Mouse (Mus musculus): ENCODE measurements around the gene Mgst2. TPM values are rescaled to one million over a fixed set of nuclear protein-coding genes. Genes with fewer than 3 reads are reported as not detected.

The Mgst2 gene
- total and polyA plus RNA-seq, 2 experiments from 2014 or later, result 8.7 to 16.5 TPM

GRCm38 (mm10) chr3:51627741-51628140 lies 32.4 kb upstream of the Mgst2 start:
- Histone ChIP-seq H3K36me3 (replicated peaks; ENCODE audit: control insufficient read depth, insufficient read depth, low read length) (no peaks in the 10 kb centered on the region), H3K4me3 (ENCODE audit: low read depth, low read length) (no peak overlapping the region), H3K9me3 (replicated peaks; ENCODE audit: control insufficient read depth, low read length) (peaks cover 6% of the 10 kb centered on the region; the same call in 1 of the 2 replicates), H3K27me3 (ENCODE audit: control insufficient read depth, insufficient read depth, low read length) (no peaks in the 10 kb centered on the region), H3K27ac (ENCODE audit: low read depth) (no peak overlapping the region), H3K4me2 (ENCODE audit: low read depth, low read length) (no peak overlapping the region), H3K4me1 (ENCODE audit: control insufficient read depth, insufficient read depth) (no peaks in the 10 kb centered on the region), H3K9ac (replicated peaks; ENCODE audit: low read depth, low read length) (no peak overlapping the region)
- ATAC-seq (ENCODE audit: insufficient read depth, low read depth) (no peak), DNase-seq (ENCODE audit: low spot score) (no peak)
- WGBS, result 54% methylated on average over 3 of the region's 3 CpGs
- TF ChIP-seq EP300 (IDR thresholded peaks at IDR 0.05; ENCODE audit: low read depth) (no peak), CTCF (IDR thresholded peaks at IDR 0.05; ENCODE audit: low read depth) (no peak)

GRCm38 (mm10) chr3:51628977-51629376 lies 31.2 kb upstream of the Mgst2 start:
- Histone ChIP-seq H3K4me1 (ENCODE audit: control insufficient read depth, insufficient read depth) (no peaks in the 10 kb centered on the region), H3K27me3 (ENCODE audit: control insufficient read depth, insufficient read depth, low read length) (no peaks in the 10 kb centered on the region), H3K9me3 (replicated peaks; ENCODE audit: control insufficient read depth, low read length) (peaks cover 9% of the 10 kb centered on the region), H3K4me3 (ENCODE audit: low read depth, low read length) (no peak overlapping the region), H3K27ac (ENCODE audit: low read depth) (no peak overlapping the region), H3K36me3 (replicated peaks; ENCODE audit: control insufficient read depth, insufficient read depth, low read length) (no peaks in the 10 kb centered on the region), H3K4me2 (ENCODE audit: low read depth, low read length) (no peak overlapping the region), H3K9ac (replicated peaks; ENCODE audit: low read depth, low read length) (no peak overlapping the region)
- 56% methylated on average over 3 of the region's 3 CpGs for WGBS
- DNase-seq (ENCODE audit: low spot score), result no peak
- no peak for TF ChIP-seq CTCF (IDR thresholded peaks at IDR 0.05; ENCODE audit: low read depth)
- no peak for TF ChIP-seq EP300 (IDR thresholded peaks at IDR 0.05; ENCODE audit: low read depth)
- no peak for ATAC-seq (ENCODE audit: insufficient read depth, low read depth)

- Histone ChIP-seq H3K4me2 (ENCODE audit: low read depth, low read length) (no peak overlapping the region), H3K9me3 (replicated peaks; ENCODE audit: control insufficient read depth, low read length) (peaks cover 9% of the 10 kb centered on the region), H3K9ac (replicated peaks; ENCODE audit: low read depth, low read length) (no peak overlapping the region), H3K4me3 (ENCODE audit: low read depth, low read length) (no peak overlapping the region), H3K36me3 (replicated peaks; ENCODE audit: control insufficient read depth, insufficient read depth, low read length) (no peaks in the 10 kb centered on the region), H3K27me3 (ENCODE audit: control insufficient read depth, insufficient read depth, low read length) (no peaks in the 10 kb centered on the region), H3K27ac (ENCODE audit: low read depth) (no peak overlapping the region), H3K4me1 (ENCODE audit: control insufficient read depth, insufficient read depth) (no peaks in the 10 kb centered on the region)
- no peak for TF ChIP-seq EP300 (IDR thresholded peaks at IDR 0.05; ENCODE audit: low read depth)
- no peak for TF ChIP-seq CTCF (IDR thresholded peaks at IDR 0.05; ENCODE audit: low read depth)
- WGBS, result 100% methylated on average over 1 of the region's 1 CpGs
- ATAC-seq (ENCODE audit: insufficient read depth, low read depth), result no peak
- DNase-seq (ENCODE audit: low spot score), result no peak
These were observed 29.4 kb upstream of the Mgst2 start for GRCm38 (mm10) chr3:51630746-51631145.

DNA sequence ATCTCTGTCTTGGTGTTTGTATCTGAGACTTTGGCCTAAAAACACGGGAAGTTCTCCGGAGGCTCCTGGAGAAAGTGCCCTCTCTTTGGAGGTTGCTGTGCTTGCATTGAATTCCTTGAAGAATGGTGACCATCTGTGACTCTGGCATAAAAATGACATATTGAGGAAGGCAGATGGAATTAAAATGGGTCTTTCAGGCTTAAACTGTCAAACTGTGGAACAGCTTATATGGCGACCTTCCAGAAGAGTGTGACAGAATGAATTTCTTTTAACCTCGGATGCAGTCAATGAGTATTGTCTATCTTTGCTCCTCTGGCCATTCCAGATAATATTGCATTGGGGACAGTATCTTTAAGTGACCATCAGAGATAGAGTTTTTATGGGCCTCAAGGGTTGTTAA lies 28.2 kb upstream of the Mgst2 start:
- no peak for TF ChIP-seq EP300 (IDR thresholded peaks at IDR 0.05; ENCODE audit: low read depth)
- TF ChIP-seq CTCF (IDR thresholded peaks at IDR 0.05; ENCODE audit: low read depth), result no peak
- no peak overlapping the region for H3K9ac ChIP-seq (replicated peaks; ENCODE audit: low read depth, low read length)
- H3K27me3 ChIP-seq (ENCODE audit: control insufficient read depth, insufficient read depth, low read length), result no peaks in the 10 kb centered on the region
- ATAC-seq (ENCODE audit: insufficient read depth, low read depth), result no peak
- H3K36me3 ChIP-seq (replicated peaks; ENCODE audit: control insufficient read depth, insufficient read depth, low read length), result no peaks in the 10 kb centered on the region
- 88% methylated on average over 4 of the region's 4 CpGs for WGBS
- H3K4me1 ChIP-seq (ENCODE audit: control insufficient read depth, insufficient read depth), result no peaks in the 10 kb centered on the region
- no peak overlapping the region for H3K4me2 ChIP-seq (ENCODE audit: low read depth, low read length)
- no peak overlapping the region for H3K4me3 ChIP-seq (ENCODE audit: low read depth, low read length)
- H3K9me3 ChIP-seq (replicated peaks; ENCODE audit: control insufficient read depth, low read length), result peaks cover 9% of the 10 kb centered on the region
- no peak overlapping the region for H3K27ac ChIP-seq (ENCODE audit: low read depth)
- no peak for DNase-seq (ENCODE audit: low spot score)

DNA sequence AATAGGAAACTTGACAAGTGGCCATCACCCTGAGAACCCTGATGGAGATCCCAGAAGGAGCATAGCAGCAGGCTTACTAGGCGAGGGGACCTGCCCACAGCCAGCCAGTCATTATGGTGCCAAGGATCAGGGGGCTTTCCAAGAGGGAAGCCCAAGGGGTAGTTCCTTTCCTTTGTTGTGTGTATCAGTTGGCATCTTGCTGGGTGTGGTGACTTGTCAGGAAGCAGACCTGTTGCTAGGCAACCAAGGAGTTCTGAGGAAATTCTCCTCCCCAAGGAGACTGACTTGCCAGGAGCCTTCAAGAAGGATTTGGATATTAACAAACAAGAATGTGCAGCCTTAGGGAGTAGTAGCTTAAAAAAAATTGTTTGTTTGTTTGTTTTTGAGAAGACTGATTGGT lies 25.7 kb upstream of the Mgst2 start:
- Histone ChIP-seq H3K4me2 (ENCODE audit: low read depth, low read length) (no peak overlapping the region), H3K9ac (replicated peaks; ENCODE audit: low read depth, low read length) (no peak overlapping the region), H3K36me3 (replicated peaks; ENCODE audit: control insufficient read depth, insufficient read depth, low read length) (no peaks in the 10 kb centered on the region), H3K9me3 (replicated peaks; ENCODE audit: control insufficient read depth, low read length) (peaks cover 9% of the 10 kb centered on the region), H3K27me3 (ENCODE audit: control insufficient read depth, insufficient read depth, low read length) (no peaks in the 10 kb centered on the region), H3K4me1 (ENCODE audit: control insufficient read depth, insufficient read depth) (no peaks in the 10 kb centered on the region), H3K4me3 (ENCODE audit: low read depth, low read length) (no peak overlapping the region), H3K27ac (ENCODE audit: low read depth) (no peak overlapping the region)
- WGBS, result 43% methylated on average over 1 of the region's 1 CpGs
- ATAC-seq (ENCODE audit: insufficient read depth, low read depth) (no peak), DNase-seq (ENCODE audit: low spot score) (no peak)
- TF ChIP-seq EP300 (IDR thresholded peaks at IDR 0.05; ENCODE audit: low read depth) (no peak), CTCF (IDR thresholded peaks at IDR 0.05; ENCODE audit: low read depth) (no peak)

DNA sequence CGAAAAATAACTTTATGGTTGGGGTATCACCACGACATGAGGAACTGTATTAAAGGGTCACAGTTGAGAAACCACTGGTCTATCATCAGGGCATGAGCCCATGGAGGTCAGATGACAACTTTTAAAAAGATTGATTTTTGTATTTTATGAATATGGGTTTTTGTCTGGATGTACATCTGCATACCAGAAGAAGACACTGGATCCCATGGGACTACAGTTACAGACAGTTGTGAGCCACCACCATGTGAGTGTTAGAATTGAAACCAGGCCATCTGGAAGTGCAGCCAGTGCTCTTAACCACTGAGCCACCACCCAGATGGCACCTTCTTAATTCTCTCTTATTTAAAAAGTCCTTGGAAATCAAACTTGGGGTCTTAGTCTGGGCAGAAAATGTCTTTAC lies 24.2 kb upstream of the Mgst2 start:
- peaks cover 8% of the 10 kb centered on the region for H3K9me3 ChIP-seq (replicated peaks; ENCODE audit: control insufficient read depth, low read length)
- H3K4me3 ChIP-seq (ENCODE audit: low read depth, low read length), result no peak overlapping the region
- no peak overlapping the region for H3K27ac ChIP-seq (ENCODE audit: low read depth)
- H3K36me3 ChIP-seq (replicated peaks; ENCODE audit: control insufficient read depth, insufficient read depth, low read length), result no peaks in the 10 kb centered on the region
- H3K4me1 ChIP-seq (ENCODE audit: control insufficient read depth, insufficient read depth), result no peaks in the 10 kb centered on the region
- ATAC-seq (ENCODE audit: insufficient read depth, low read depth) (no peak), DNase-seq (ENCODE audit: low spot score) (no peak)
- no peaks in the 10 kb centered on the region for H3K27me3 ChIP-seq (ENCODE audit: control insufficient read depth, insufficient read depth, low read length)
- H3K4me2 ChIP-seq (ENCODE audit: low read depth, low read length), result no peak overlapping the region
- no peak overlapping the region for H3K9ac ChIP-seq (replicated peaks; ENCODE audit: low read depth, low read length)
- TF ChIP-seq EP300 (IDR thresholded peaks at IDR 0.05; ENCODE audit: low read depth) (no peak), CTCF (IDR thresholded peaks at IDR 0.05; ENCODE audit: low read depth) (no peak)
- WGBS, result 76% methylated on average over 2 of the region's 2 CpGs

Data from heart, postnatal 0 days (tissue).